Mouse (Mus musculus) intestine, postnatal 0 days (tissue): Measurements from ENCODE around the gene Tac2. TPM values are rescaled to one million over a fixed set of nuclear protein-coding genes. Genes with fewer than 3 reads are reported as not detected.
"Not testable (repeated sequence)": the region's sequence is repeated elsewhere in the genome, so short reads cannot be mapped to it uniquely, and the experiment has no call there.

Experiments
- ATAC-seq: fragments of 200-750 bp; cut with Nextera tagmentation; 2 replicates; pipeline ENCODE4 v1.8.0; 2017; ENCODE audit warnings: mild to moderate bottlenecking, moderate TSS enrichment, moderate library complexity
- H3K27ac ChIP-seq: fragments of 300-500 bp; sonication (generic); 2 replicates; pipeline ENCODE4 v1.5.1; 2014; ENCODE audit warnings: mild to moderate bottlenecking, low read depth, low read length, moderate library complexity
- H3K27me3 ChIP-seq: fragments of 300-500 bp; sonication (generic); replicated peaks from 2 replicates; pipeline ENCODE4 v1.6.1; 2014; ENCODE audit warnings: low read length, mixed read lengths; ENCODE audit not compliant: control insufficient read depth, insufficient read depth
- H3K36me3 ChIP-seq: fragments of 300-500 bp; sonication (generic); 2 replicates; pipeline ENCODE4 v1.6.1; 2014; ENCODE audit warnings: mild to moderate bottlenecking, moderate library complexity; ENCODE audit not compliant: control insufficient read depth, insufficient read depth
- H3K4me1 ChIP-seq: fragments of 300-500 bp; sonication (generic); replicated peaks from 2 replicates; pipeline ENCODE4 v1.6.1; 2014; ENCODE audit warnings: antibody characterized with exemption, low read length, mixed read lengths; ENCODE audit not compliant: control insufficient read depth, insufficient read depth
- H3K4me2 ChIP-seq: fragments of 300-500 bp; sonication (generic); replicated peaks from 2 replicates; pipeline ENCODE4 v1.6.1; 2014; ENCODE audit warnings: low read depth, mild to moderate bottlenecking, moderate library complexity
- H3K4me3 ChIP-seq: fragments of 300-500 bp; sonication (generic); 2 replicates; pipeline ENCODE4 v1.5.1; 2014; ENCODE audit warnings: low read depth, low read length
- H3K9ac ChIP-seq: fragments of 300-500 bp; sonication (generic); 2 replicates; pipeline ENCODE4 v1.6.1; 2014; ENCODE audit warnings: mild to moderate bottlenecking, low read depth, low read length
- H3K9me3 ChIP-seq: fragments of 300-500 bp; sonication (generic); 2 replicates; pipeline ENCODE4 v1.6.1; 2016; ENCODE audit warnings: mixed run types; ENCODE audit not compliant: control insufficient read depth
- CTCF ChIP-seq: sonication (generic); IDR thresholded peaks from 2 replicates; pipeline ENCODE4 v1.5.1; 2016; ENCODE audit warnings: low read depth, mild to moderate bottlenecking, control low read depth, antibody characterized with exemption, moderate library complexity
- WGBS: fragments of 180-500 bp; shearing (Covaris S2); extraction: QIAGEN DNeasy Blood & Tissue Kit; methylation state at CpG from one replicate; pipeline ENCODE4 v1.1.7; 2014; 5-methylcytosine and 5-hydroxymethylcytosine counted together
- polyA plus RNA-seq: library from polyadenylated mRNA; unstranded; fragments of >200 nt; fragmentation: Nextera tagmentation; extraction: Ambion mirVana; gene quantifications from 2 replicates; pipeline ENCODE4 v1.2.1, GENCODE M21; 2015

The Tac2 gene
- polyA plus RNA-seq, 1 experiment from 2014 or later = not detected

DNA sequence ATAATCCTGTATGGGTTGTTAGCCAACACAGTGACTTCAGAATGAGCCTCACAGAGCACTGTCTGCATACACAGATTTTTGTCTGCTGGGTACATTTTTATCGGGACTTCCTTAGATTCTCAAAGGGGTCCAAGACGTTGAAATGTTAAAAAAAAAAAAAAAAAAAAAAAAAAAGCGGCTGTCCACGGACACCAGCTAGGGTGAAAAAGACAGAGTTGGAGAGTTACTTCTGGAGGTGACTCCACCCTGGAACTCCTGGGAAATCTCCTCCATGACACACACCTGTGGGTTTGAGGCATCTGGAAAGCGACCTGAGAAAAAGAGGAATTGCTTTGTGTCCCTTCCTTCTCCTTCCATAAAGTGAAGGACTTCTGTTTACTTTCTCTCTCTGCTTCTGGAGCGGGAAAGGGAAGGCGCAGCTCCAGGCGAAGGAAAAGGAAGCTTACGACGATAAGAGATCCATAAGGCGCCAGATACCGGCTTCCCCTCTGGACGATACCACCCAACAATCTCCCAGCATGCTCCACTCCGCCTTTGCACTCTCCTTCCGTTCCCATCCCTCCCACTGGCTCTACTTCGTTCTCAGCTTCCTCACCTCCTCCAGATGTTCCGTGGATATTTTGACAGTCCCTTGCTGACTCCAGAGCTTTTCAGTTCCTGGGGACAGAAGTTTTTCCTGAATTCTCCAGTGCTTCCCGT, 31.6 kb downstream of the Tac2 start:
- Histone ChIP-seq H3K27ac (no peak overlapping the region), H3K36me3 (no peaks in the 10 kb centered on the region), H3K9me3 (no peaks in the 10 kb centered on the region), H3K27me3 (no peaks in the 10 kb centered on the region), H3K4me2 (peak overlapping the region; percentile 57), H3K4me3 (0 out of 2 replicates have a peak overlapping the region, but pooled peaks have one; percentile 11), H3K9ac (no peak overlapping the region; the same call in 1 of the 2 replicates), H3K4me1 (no peaks in the 10 kb centered on the region; the same call in 1 of the 2 replicates)
- no peak for TF ChIP-seq CTCF
- no peak for ATAC-seq
- WGBS = 28% methylated on average over 17 of the region's 18 CpGs

DNA sequence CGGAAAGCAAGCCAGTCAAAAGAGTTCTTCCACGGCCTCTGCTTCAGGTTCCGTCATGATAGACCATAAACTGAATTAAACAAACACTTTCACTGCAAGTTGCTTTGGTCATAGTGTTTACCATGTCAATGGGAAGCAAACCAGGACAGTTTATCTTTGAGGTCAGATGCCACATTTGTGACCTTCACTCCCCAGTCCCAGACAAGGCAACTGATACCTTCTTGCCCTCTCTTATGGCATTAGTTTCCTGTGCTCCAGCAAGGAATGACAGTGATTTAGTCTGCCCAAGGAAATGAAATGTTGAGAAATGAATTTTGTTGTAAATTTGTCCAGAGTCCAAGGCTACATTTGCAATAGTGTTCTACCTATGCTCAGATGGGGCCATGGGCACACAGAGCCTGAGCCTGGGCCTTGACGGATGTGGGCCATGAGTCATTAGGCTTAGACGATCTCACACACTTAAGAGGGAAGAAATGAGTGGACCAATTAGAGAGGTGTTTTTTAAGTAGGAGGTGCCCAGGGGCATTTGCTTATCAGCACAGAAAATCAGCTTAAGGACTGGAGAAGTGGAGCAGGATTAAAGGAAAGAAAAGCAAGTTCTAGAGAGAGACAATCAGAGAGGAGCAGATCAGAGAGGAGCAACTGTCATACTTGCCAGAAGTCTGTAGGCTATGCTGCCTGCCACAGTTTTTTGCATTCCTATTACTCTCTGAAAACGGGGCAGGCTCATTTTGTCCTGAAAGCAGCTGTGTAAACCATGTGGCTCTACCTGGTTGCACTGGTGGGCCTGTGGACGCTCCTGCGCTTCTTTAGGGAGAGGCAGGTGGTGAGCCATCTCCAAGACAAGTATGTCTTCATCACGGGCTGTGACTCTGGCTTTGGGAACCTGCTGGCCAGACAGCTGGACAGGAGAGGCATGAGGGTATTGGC, 35.2 kb downstream of the Tac2 start, which contains the start of the genes Rdh1 and Rdh16f1:
TSS of gene Rdh1 (plus strand) at position 541 of the 930 bp plus-strand sequence.
TSS of gene Rdh16f1 (plus strand) at position 607 of the 930 bp plus-strand sequence.
- H3K27ac ChIP-seq = no peak within 1 kb of the TSS
- no peak for TF ChIP-seq CTCF
- H3K9me3 ChIP-seq = no peaks in the 10 kb centered on the region
- peak; percentile 76 for ATAC-seq
- no peaks in the 10 kb centered on the region; the same call in 1 of the 2 replicates for H3K4me1 ChIP-seq
- no peaks in the 10 kb centered on the region for H3K36me3 ChIP-seq
- H3K27me3 ChIP-seq = no peaks in the 10 kb centered on the region
- no peak within 1 kb of the TSS for H3K4me2 ChIP-seq
- WGBS = 57% methylated on average over 8 of the region's 9 CpGs
- H3K9ac ChIP-seq = no peak within 1 kb of the TSS
- H3K4me3 ChIP-seq = no peak within 1 kb of the TSS

DNA sequence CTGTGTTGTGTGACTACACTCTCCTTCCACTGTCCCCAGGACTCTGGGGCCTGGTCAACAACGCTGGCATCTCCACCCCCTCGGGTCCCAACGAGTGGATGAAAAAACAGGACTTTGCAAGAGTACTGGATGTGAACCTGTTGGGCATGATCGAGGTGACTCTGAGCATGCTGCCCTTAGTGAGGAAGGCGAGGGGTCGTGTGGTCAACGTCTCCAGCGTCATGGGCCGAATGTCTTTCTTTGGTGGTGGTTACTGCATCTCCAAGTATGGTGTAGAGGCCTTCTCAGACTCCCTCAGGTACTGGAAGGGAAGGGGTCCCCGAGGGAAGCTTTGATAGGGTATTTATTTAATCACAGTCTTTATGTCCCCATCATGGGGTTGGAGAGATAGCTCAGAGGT, 38.6 kb downstream of the Tac2 start:
- H3K27ac ChIP-seq, H3K4me1 ChIP-seq, H3K9me3 ChIP-seq, H3K4me2 ChIP-seq, ATAC-seq, H3K4me3 ChIP-seq, H3K9ac ChIP-seq, H3K27me3 ChIP-seq, H3K36me3 ChIP-seq: not testable (repeated sequence)
- 90% methylated on average over 10 of the region's 10 CpGs for WGBS

DNA sequence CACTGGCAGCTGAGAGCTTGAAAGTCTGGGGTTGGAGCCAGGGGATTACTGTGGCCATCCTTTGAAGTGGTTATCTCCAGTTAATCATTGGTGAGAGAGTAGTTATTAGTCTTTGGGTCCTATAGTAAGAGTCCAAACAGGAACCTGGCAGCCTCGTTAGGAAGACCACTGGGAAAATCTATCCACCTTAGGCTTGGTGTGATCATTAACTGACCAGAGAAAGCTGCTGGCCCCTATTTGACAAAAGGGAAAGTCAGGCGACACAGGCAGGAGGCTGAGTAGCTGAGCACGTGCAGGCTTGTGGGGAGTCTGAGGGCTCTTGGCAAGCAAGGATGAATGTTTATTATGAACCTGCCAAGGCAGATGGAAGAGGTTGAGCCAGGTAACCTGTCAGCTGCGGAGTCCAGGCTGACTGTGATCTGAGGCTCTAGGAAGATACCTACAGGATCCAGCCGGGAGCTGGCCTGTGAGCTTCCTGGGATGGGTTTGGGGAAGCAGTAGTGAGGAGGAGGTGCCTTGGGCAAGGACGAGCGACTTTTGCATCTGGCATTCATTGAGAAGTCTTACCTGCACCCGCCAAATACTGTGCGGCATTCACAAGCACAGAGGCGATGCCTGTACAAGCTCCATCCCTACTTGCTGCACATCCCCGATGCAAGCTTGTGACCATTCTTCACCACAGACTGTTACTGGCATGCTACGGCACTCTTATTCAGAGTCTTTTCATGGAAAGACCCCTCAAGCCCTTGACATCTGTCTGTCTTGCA, 39.8 kb downstream of the Tac2 start:
- no peaks in the 10 kb centered on the region for H3K9me3 ChIP-seq
- no peak for TF ChIP-seq CTCF
- no peak overlapping the region for H3K4me3 ChIP-seq
- 40% methylated on average over 12 of the region's 12 CpGs for WGBS
- H3K27ac ChIP-seq = no peak overlapping the region
- peak; percentile 48; the same call in 1 of the 2 replicates for ATAC-seq
- no peak overlapping the region for H3K9ac ChIP-seq
- no peaks in the 10 kb centered on the region for H3K36me3 ChIP-seq
- H3K4me2 ChIP-seq = no peak overlapping the region
- H3K27me3 ChIP-seq = no peaks in the 10 kb centered on the region
- no peaks in the 10 kb centered on the region for H3K4me1 ChIP-seq

DNA sequence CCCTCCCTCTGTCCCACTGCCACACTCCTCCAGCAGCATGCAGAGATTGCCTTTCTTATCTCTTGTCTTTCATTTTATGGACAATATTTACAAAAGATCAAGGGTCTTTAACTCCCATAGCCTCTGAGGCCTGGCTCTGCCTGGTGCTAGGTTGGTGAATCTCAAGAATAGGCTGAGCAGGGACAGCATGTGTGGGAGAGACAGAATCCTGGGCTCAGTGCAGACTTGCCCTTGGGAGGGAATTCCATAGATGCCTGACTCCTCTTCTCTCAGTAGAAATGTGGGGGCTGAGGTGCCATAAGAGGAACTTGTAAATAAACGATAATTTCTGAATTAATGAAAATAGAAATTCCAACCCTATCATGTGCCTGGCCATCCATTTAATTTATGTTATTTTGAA, 42.3 kb downstream of the Tac2 start:
- Histone ChIP-seq H3K4me3 (no peak overlapping the region), H3K27ac (no peak overlapping the region), H3K36me3 (no peaks in the 10 kb centered on the region), H3K9me3 (no peaks in the 10 kb centered on the region), H3K4me2 (no peak overlapping the region), H3K4me1 (no peaks in the 10 kb centered on the region), H3K9ac (no peak overlapping the region), H3K27me3 (no peaks in the 10 kb centered on the region)
- no peak for TF ChIP-seq CTCF
- 76% methylated on average over 1 of the region's 1 CpGs for WGBS
- no peak for ATAC-seq
